Mouse (Mus musculus) neural tube, embryonic 10.5 days (tissue): ENCODE results near the gene Btg2.

Experiments used
- DNase-seq: peaks from one replicate; pipeline ENCODE4 v3.0.0-alpha.2; 2017; ENCODE audit warnings: low spot score; ENCODE audit errors: extremely low spot score

Btg2 gene

GRCm38 (mm10) chr1:134059739-134060695 lies 18.9 kb downstream of the Btg2 start:
- no peak for DNase-seq

GRCm38 (mm10) chr1:134058870-134059269 lies 20.1 kb downstream of the Btg2 start:
- DNase-seq, result no peak

- no peak for DNase-seq
Observed at GRCm38 (mm10) chr1:134057736-134058135, 21.2 kb downstream of the Btg2 start.

- DNase-seq, result no peak
Observed at GRCm38 (mm10) chr1:134056285-134056684, 22.6 kb downstream of the Btg2 start.

- DNase-seq, result no peak
Observed at GRCm38 (mm10) chr1:134055666-134056245, 23.2 kb downstream of the Btg2 start.

- DNase-seq, result no peak
Observed at GRCm38 (mm10) chr1:134055058-134055457, 23.9 kb downstream of the Btg2 start.

- DNase-seq, result peak; percentile 79
Observed at GRCm38 (mm10) chr1:134053207-134053606, 25.7 kb downstream of the Btg2 start.

- DNase-seq, result no peak
Observed at GRCm38 (mm10) chr1:134049542-134049941, 29.4 kb downstream of the Btg2 start.

GRCm38 (mm10) chr1:134048759-134049158 lies 30.2 kb downstream of the Btg2 start:
- DNase-seq, result peak; percentile 63

GRCm38 (mm10) chr1:134047431-134047830 lies 31.5 kb downstream of the Btg2 start:
- DNase-seq, result no peak

GRCm38 (mm10) chr1:134046387-134046786 lies 32.5 kb downstream of the Btg2 start:
- DNase-seq, result no peak

- peak; percentile 81 for DNase-seq
Observed at GRCm38 (mm10) chr1:134045971-134046370, 32.9 kb downstream of the Btg2 start.

- DNase-seq, result no peak
Observed at GRCm38 (mm10) chr1:134044805-134045204, 34.1 kb downstream of the Btg2 start.

GRCm38 (mm10) chr1:134042341-134042740 lies 36.6 kb downstream of the Btg2 start:
- no peak for DNase-seq

- no peak for DNase-seq
Observed at GRCm38 (mm10) chr1:134041900-134042299, 37.0 kb downstream of the Btg2 start.

- no peak for DNase-seq
Observed at GRCm38 (mm10) chr1:134039361-134039760, 39.6 kb downstream of the Btg2 start.

- DNase-seq, result no peak
Observed at GRCm38 (mm10) chr1:134038336-134038735, 40.6 kb downstream of the Btg2 start.

- no peak for DNase-seq
Observed at GRCm38 (mm10) chr1:134037172-134037571, 41.7 kb downstream of the Btg2 start, which contains the start of gene Fmod. TSS of gene Fmod (plus strand) at chr1:134037254.

- no peak for DNase-seq
Observed at GRCm38 (mm10) chr1:134036492-134036891, 42.4 kb downstream of the Btg2 start.

GRCm38 (mm10) chr1:134028161-134028846 lies 50.6 kb downstream of the Btg2 start:
- DNase-seq, result no peak

GRCm38 (mm10) chr1:134026741-134027140 lies 52.2 kb downstream of the Btg2 start:
- DNase-seq, result no peak

- no peak for DNase-seq
Observed at GRCm38 (mm10) chr1:134025975-134026374, 52.9 kb downstream of the Btg2 start.
